Mouse (Mus musculus) adipocyte (in vitro differentiated cells): Measurements from ENCODE around the gene Trir.
A peak's percentile ranks its signal among the peaks of the same experiment; 100 is the strongest.

Source experiments
- DNase-seq: peaks from one replicate; pipeline ENCODE4 v3.0.0-alpha.2; 2016; ENCODE audit warnings: low spot score

Trir gene

GRCm38 (mm10) chr8:85036381-85036717 lies 9.7 kb downstream of the Trir start:
- DNase-seq, result no peak

GRCm38 (mm10) chr8:85036718-85037365 lies 10.2 kb downstream of the Trir start, which contains the start of gene Tnpo2:
Gene Tnpo2 (plus strand): TSS chr8:85036915.
- DNase-seq, result peak; percentile 100

- DNase-seq, result no peak
Measured at GRCm38 (mm10) chr8:85037366-85037680, 10.7 kb downstream of the Trir start.

GRCm38 (mm10) chr8:85037681-85038531 lies 11.3 kb downstream of the Trir start:
- DNase-seq, result peak; percentile 66

GRCm38 (mm10) chr8:85043619-85044018 lies 17.0 kb downstream of the Trir start:
- DNase-seq, result no peak

- DNase-seq, result no peak
Measured at GRCm38 (mm10) chr8:85057367-85057766, 30.7 kb downstream of the Trir start.

- DNase-seq, result peak; percentile 96
Measured at GRCm38 (mm10) chr8:85059879-85060616, 33.4 kb downstream of the Trir start, which contains the start of gene Fbxw9. Gene Fbxw9 (plus strand): TSS chr8:85060055.

- DNase-seq, result no peak
Measured at GRCm38 (mm10) chr8:85062603-85063002, 36.0 kb downstream of the Trir start.

GRCm38 (mm10) chr8:85065213-85065612 lies 38.6 kb downstream of the Trir start:
- DNase-seq, result peak; percentile 56

GRCm38 (mm10) chr8:85067155-85067554 lies 40.5 kb downstream of the Trir start:
- DNase-seq, result no peak

- no peak for DNase-seq
Measured at GRCm38 (mm10) chr8:85067982-85068381, 41.4 kb downstream of the Trir start, which contains the start of gene Gm5741. Gene Gm5741 (minus strand): TSS chr8:85067982.

GRCm38 (mm10) chr8:85071041-85071440 lies 44.4 kb downstream of the Trir start:
- DNase-seq, result peak; percentile 48

- peak; percentile 95 for DNase-seq
Measured at GRCm38 (mm10) chr8:85071514-85072281, 45.1 kb downstream of the Trir start, which contains the start of gene Dhps. Gene Dhps (plus strand): TSS chr8:85071757.

GRCm38 (mm10) chr8:85072364-85072929 lies 45.8 kb downstream of the Trir start:
- DNase-seq, result no peak

GRCm38 (mm10) chr8:85073041-85073612 lies 46.5 kb downstream of the Trir start:
- no peak for DNase-seq

- no peak for DNase-seq
Measured at GRCm38 (mm10) chr8:85074167-85074566, 47.5 kb downstream of the Trir start.

- no peak for DNase-seq
Measured at GRCm38 (mm10) chr8:85074617-85075016, 48.0 kb downstream of the Trir start.

GRCm38 (mm10) chr8:85076001-85076400 lies 49.4 kb downstream of the Trir start:
- DNase-seq, result peak; percentile 54

- DNase-seq, result peak; percentile 92
Measured at GRCm38 (mm10) chr8:85076993-85077392, 50.4 kb downstream of the Trir start.
